Mouse (Mus musculus): Measurements from ENCODE around the gene Slc25a11. TPM values are rescaled to one million over a fixed set of nuclear protein-coding genes. Genes with fewer than 3 reads are reported as not detected.
A peak's percentile ranks its signal among the peaks of the same experiment; 100 is the strongest.

Slc25a11 gene
- total RNA-seq, 2 experiments from 2014 or later, result 115 to 123 TPM

GRCm38 (mm10) chr11:70596094-70596493, 51.2 kb downstream of the Slc25a11 start:
- Histone ChIP-seq H3K4me3 (no peak overlapping the region), H3K27ac (peak overlapping the region; percentile 84)
- DNase-seq (ENCODE audit: low spot score in 2 of 2), result no peak
- no peak for TF ChIP-seq CTCF (conservative IDR thresholded peaks at IDR 0.05)

- H3K27ac ChIP-seq, result peak overlapping the region; percentile 84
- DNase-seq (ENCODE audit: low spot score in 2 of 2), result no peak
- no peak for TF ChIP-seq CTCF (conservative IDR thresholded peaks at IDR 0.05)
- H3K4me3 ChIP-seq, result no peak overlapping the region
These were observed 51.6 kb downstream of the Slc25a11 start for GRCm38 (mm10) chr11:70595638-70596037.

DNA sequence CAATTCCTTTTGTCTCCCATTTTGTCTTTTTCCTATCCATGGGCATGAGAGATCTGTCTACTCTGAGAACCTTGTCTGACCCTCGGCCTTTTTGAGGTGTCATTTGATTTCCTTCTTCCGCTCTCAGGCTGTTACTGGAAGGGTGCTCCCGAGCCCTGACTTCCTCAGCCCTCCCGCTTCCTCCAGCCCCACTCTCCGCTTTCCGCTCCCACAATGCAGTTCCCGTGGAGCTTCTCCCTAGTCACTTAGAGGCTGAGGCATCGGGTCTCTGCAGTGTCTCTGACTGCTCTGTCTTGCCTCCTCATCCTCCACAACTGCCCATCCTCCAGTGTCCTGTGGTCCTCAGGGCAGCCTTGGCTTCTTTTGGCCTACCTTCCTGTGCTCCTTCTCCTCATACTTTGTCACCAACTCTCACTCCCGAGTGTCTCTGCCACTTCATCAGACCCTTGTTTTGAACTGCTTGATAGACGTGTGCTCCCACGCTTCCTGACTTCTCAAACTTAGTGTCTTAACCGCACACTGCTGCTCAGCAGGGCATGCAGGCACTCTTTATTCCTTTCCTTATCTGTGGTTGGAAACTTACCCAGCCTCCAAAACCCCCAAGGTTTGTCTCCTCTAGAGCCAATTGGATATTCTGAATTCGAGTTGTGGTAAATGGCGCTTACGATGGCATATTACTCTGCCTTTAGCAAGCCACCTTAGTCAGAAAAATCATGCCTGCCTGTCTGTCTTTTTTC, 52.9 kb downstream of the Slc25a11 start:
- peak overlapping the region; percentile 84 for H3K27ac ChIP-seq
- no peak for TF ChIP-seq CTCF (conservative IDR thresholded peaks at IDR 0.05)
- DNase-seq (ENCODE audit: low spot score in 2 of 2), result no peak
- no peak overlapping the region for H3K4me3 ChIP-seq

Other genes with a start within 250 kb of the Slc25a11 start
- gene Pelp1, start 237.4 kb downstream of the Slc25a11 start, total RNA-seq (2021), result 10 to 100 TPM; 33.2 to 40.1 TPM
- gene Arrb2, start 214.8 kb downstream of the Slc25a11 start, total RNA-seq (2021), result 10 to 100 TPM; 99.9 TPM
- 10 to 100 TPM; 13.5 to 15.6 TPM for gene Med11, start 195.6 kb downstream of the Slc25a11 start, total RNA-seq (2021)
- under 1 TPM; 0.12 to 0.72 TPM for gene Zmynd15, start 188.0 kb downstream of the Slc25a11 start, total RNA-seq (2021)
- 1 to 10 TPM in 1 of 2 experiments, under 1 TPM in 1; 0.96 to 1.1 TPM for gene Cxcl16, start 187.5 kb downstream of the Slc25a11 start, total RNA-seq (2021)
- not detected for gene Tm4sf5, start 142.2 kb downstream of the Slc25a11 start, total RNA-seq (2021)
- not detected for gene Vmo1, start 132.9 kb downstream of the Slc25a11 start, total RNA-seq (2021)
- not detected for gene Gltpd2, start 128.3 kb downstream of the Slc25a11 start, total RNA-seq (2021)
- 100 to 1,000 TPM; 178 to 188 TPM for gene Psmb6, start 122.1 kb downstream of the Slc25a11 start, total RNA-seq (2021)
- gene Gm40193, start 114.5 kb downstream of the Slc25a11 start, total RNA-seq (2021), result not detected
- 10 to 100 TPM; 17.7 to 19.2 TPM for gene Pld2, start 107.4 kb downstream of the Slc25a11 start, total RNA-seq (2021)
- gene Mink1, start 84.6 kb downstream of the Slc25a11 start, total RNA-seq (2021), result 100 to 1,000 TPM; 505 to 510 TPM
- under 1 TPM; 0.47 to 0.72 TPM for gene 4930544D05Rik, start 31.6 kb downstream of the Slc25a11 start, total RNA-seq (2021)
- gene Chrne, start 28.3 kb downstream of the Slc25a11 start, total RNA-seq (2021), result not detected
- gene Gp1ba, start 8.4 kb downstream of the Slc25a11 start, total RNA-seq (2021), result not detected
- 10 to 100 TPM; 88.8 to 99.4 TPM for gene Rnf167, start 244 bp downstream of the Slc25a11 start, total RNA-seq (2021)
- 100 to 1,000 TPM; 333 to 349 TPM for gene Pfn1, start 7.2 kb upstream of the Slc25a11 start, total RNA-seq (2021)
- gene Eno3, start 9.7 kb upstream of the Slc25a11 start, total RNA-seq (2021), result 1 to 10 TPM; 6.6 to 7.9 TPM
- gene Spag7, start 21.9 kb upstream of the Slc25a11 start, total RNA-seq (2021), result 10 to 100 TPM; 50.8 to 54.7 TPM
- 100 to 1,000 TPM; 387 to 403 TPM for gene Camta2, start 40.6 kb upstream of the Slc25a11 start, total RNA-seq (2021)
- gene Inca1, start 52.7 kb upstream of the Slc25a11 start, total RNA-seq (2021), result 1 to 10 TPM; 2.9 to 5.0 TPM
- 10 to 100 TPM; 76.5 to 89.8 TPM for gene Kif1c, start 53.1 kb upstream of the Slc25a11 start, total RNA-seq (2021)
- 10 to 100 TPM; 23.8 TPM for gene Zfp3, start 116.7 kb upstream of the Slc25a11 start, total RNA-seq (2021)
- gene Scimp, start 165.1 kb upstream of the Slc25a11 start, total RNA-seq (2021), result not detected
- 100 to 1,000 TPM; 122 to 124 TPM for gene Rabep1, start 197.3 kb upstream of the Slc25a11 start, total RNA-seq (2021)